In the genomic region with DNA sequence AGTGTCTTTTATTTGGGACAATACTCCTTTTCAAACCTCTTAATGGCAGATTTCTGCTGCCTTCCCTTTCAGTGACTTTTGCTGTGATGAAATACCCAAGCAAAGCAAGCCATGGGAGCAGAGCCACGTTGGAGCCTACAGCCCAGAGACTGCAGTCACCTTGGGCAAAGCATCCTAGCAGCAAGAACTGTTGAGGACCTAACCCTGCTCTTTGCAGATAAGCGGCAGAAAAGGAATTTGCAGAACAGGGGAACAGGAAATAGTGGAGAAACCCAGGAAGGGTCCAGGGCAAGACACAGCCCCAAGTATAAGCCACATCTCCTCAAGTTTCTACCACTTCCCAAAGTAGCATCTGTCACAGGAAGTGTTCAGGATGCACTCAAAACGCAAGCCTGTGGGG, we compare ENCODE assay signal across 29 mouse cellular contexts.
"Had no signal": no experiment of that assay in that cellular context is flagged by ENCODE, and none has a peak within 500 bp of the region (broad histone marks: within the 10 kb centered on the region; RNA-seq: fewer than 3 reads in every experiment).

No protein-coding gene starts in this region.

- H3K27ac ChIP-seq: embryonic facial prominence, embryonic 10.5 days; embryonic facial prominence, embryonic 12.5 days; embryonic facial prominence, embryonic 13.5 days; embryonic facial prominence, embryonic 15.5 days; forebrain, embryonic 10.5 days; forebrain, embryonic 12.5 days; forebrain, embryonic 13.5 days; forebrain, embryonic 15.5 days; gastrocnemius, adult 2 months; heart, adult 2 months had no signal

- ATAC-seq: forebrain, embryonic 13.5 days; forebrain, embryonic 14.5 days; forebrain, embryonic 15.5 days; forebrain, embryonic 16.5 days; forebrain, postnatal 0 days had no signal

- H3K4me3 ChIP-seq: embryonic facial prominence, embryonic 10.5 days; embryonic facial prominence, embryonic 12.5 days; embryonic facial prominence, embryonic 13.5 days; embryonic facial prominence, embryonic 15.5 days; erythroblast, embryonic 14.5 days; forebrain, embryonic 10.5 days; forebrain, embryonic 12.5 days; forebrain, embryonic 13.5 days; forebrain, embryonic 15.5 days; gastrocnemius, adult 2 months; heart, adult 2 months had no signal

- H3K36me3 ChIP-seq: embryonic facial prominence, embryonic 10.5 days; embryonic facial prominence, embryonic 12.5 days; embryonic facial prominence, embryonic 13.5 days; embryonic facial prominence, embryonic 15.5 days; forebrain, embryonic 10.5 days; forebrain, embryonic 12.5 days; forebrain, embryonic 15.5 days had no signal

- H3K9ac ChIP-seq: embryonic facial prominence, embryonic 12.5 days; embryonic facial prominence, embryonic 13.5 days; embryonic facial prominence, embryonic 15.5 days; forebrain, embryonic 12.5 days; forebrain, embryonic 13.5 days; forebrain, embryonic 15.5 days; forebrain, postnatal 0 days had no signal

- H3K9me3 ChIP-seq: embryonic facial prominence, embryonic 10.5 days; embryonic facial prominence, embryonic 12.5 days; embryonic facial prominence, embryonic 13.5 days; embryonic facial prominence, embryonic 15.5 days; forebrain, embryonic 10.5 days; forebrain, embryonic 12.5 days; forebrain, embryonic 13.5 days; forebrain, embryonic 15.5 days had no signal

- H3K4me2 ChIP-seq: embryonic facial prominence, embryonic 12.5 days; embryonic facial prominence, embryonic 13.5 days; embryonic facial prominence, embryonic 15.5 days; forebrain, embryonic 12.5 days; forebrain, embryonic 13.5 days; forebrain, embryonic 15.5 days had no signal

- H3K27me3 ChIP-seq: embryonic facial prominence, embryonic 12.5 days; embryonic facial prominence, embryonic 13.5 days; embryonic facial prominence, embryonic 15.5 days; forebrain, embryonic 12.5 days; forebrain, embryonic 13.5 days; forebrain, embryonic 15.5 days had no signal

- H3K4me1 ChIP-seq: embryonic facial prominence, embryonic 12.5 days; embryonic facial prominence, embryonic 13.5 days; embryonic facial prominence, embryonic 15.5 days had no signal

- DNase-seq: cerebellum, adult 2 months; cerebellum, adult 8-10 months; cerebellum, adult 9-10 months; cerebellum, adult 9-11 months; cerebellum, postnatal 10 days; cerebellum, postnatal 14 days; cerebellum, postnatal 25 days; cerebellum, postnatal 36 days; embryo, embryonic 11 days; forebrain, postnatal 0 days; gastrocnemius, adult 2 months; gastrocnemius, postnatal 10 days; gastrocnemius, postnatal 14 days; gastrocnemius, postnatal 25 days; gastrocnemius, postnatal 36 days; heart, adult 11 months; heart, adult 18-20 months; heart, adult 2 months had no signal
